ENCODE assay signal across 23 mouse cellular contexts in the genomic region with DNA sequence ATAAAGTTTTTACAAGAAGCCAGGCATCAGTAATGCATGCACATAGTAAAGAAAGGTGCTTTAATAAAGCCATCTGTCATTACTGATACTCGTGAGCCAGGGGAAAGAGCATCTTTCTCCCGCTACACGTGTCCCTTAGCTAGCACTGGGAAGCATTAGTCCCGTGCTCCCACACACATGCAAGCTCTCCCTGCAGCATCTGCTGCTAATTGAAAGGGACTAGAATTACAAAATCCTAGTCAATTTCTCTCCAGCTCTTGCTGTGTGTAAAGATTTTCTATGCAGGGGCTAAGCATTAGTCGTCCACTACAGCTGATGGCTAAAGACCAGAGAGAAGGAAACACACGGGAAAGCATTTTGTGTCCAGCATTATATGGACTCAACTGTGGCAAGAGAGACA.
A peak's percentile ranks its signal among the peaks of the same experiment; 100 is the strongest.
DNase-seq lines count a peak whose midpoint lies in the region; ATAC-seq lines count a peak whose summit lies in the region.
"Had no signal": no experiment of that assay in that cellular context is flagged by ENCODE, and none has a peak within 500 bp of the region (broad histone marks: within the 10 kb centered on the region; RNA-seq: fewer than 3 reads in every experiment).

No protein-coding gene starts in this region.

- no peak overlapping the region for H3K4me2 ChIP-seq in embryonic facial prominence, embryonic 11.5 days (ENCODE audit: low read depth, low read length)
- H3K4me2 ChIP-seq in hindbrain, embryonic 16.5 days (ENCODE audit: low read length) = no peak overlapping the region
- H3K4me2 ChIP-seq in hindbrain, embryonic 14.5 days (replicated peaks) = no peak overlapping the region
- H3K4me2 ChIP-seq: heart, embryonic 11.5 days; hindbrain, embryonic 12.5 days had no signal

- H3K36me3 ChIP-seq in embryonic facial prominence, embryonic 11.5 days (replicated peaks; ENCODE audit: control insufficient read depth, insufficient read depth, low read depth, low read length) = no peaks in the 10 kb centered on the region
- H3K36me3 ChIP-seq in embryonic facial prominence, embryonic 10.5 days (replicated peaks) = no peaks in the 10 kb centered on the region
- H3K36me3 ChIP-seq in hindbrain, embryonic 16.5 days (ENCODE audit: control insufficient read depth, insufficient read depth, low read length) = no peaks in the 10 kb centered on the region
- no peaks in the 10 kb centered on the region for H3K36me3 ChIP-seq in hindbrain, embryonic 14.5 days (replicated peaks; ENCODE audit: control insufficient read depth, insufficient read depth)
- H3K36me3 ChIP-seq: forebrain, embryonic 10.5 days; hindbrain, embryonic 12.5 days had no signal

- 68% methylated on average over 6 of the region's 6 CpGs for WGBS in embryonic facial prominence, embryonic 11.5 days
- WGBS in embryonic facial prominence, embryonic 10.5 days = 74% methylated on average over 6 of the region's 6 CpGs
- 46% methylated on average over 6 of the region's 6 CpGs for WGBS in hindbrain, embryonic 16.5 days
- 53% methylated on average over 6 of the region's 6 CpGs for WGBS in hindbrain, embryonic 14.5 days

- H3K4me3 ChIP-seq in embryonic facial prominence, embryonic 11.5 days (ENCODE audit: low read depth, low read length) = no peak overlapping the region
- no peak overlapping the region for H3K4me3 ChIP-seq in embryonic facial prominence, embryonic 10.5 days
- H3K4me3 ChIP-seq in hindbrain, embryonic 16.5 days (ENCODE audit: low read length) = no peak overlapping the region
- H3K4me3 ChIP-seq in hindbrain, embryonic 14.5 days (replicated peaks; ENCODE audit: low read length) = no peak overlapping the region
- H3K4me3 ChIP-seq: forebrain, embryonic 10.5 days; gastrocnemius, adult 2 months; hindbrain, embryonic 12.5 days had no signal

- no peaks in the 10 kb centered on the region for H3K4me1 ChIP-seq in embryonic facial prominence, embryonic 11.5 days (ENCODE audit: control insufficient read depth, insufficient read depth, low read length)
- no peaks in the 10 kb centered on the region for H3K4me1 ChIP-seq in embryonic facial prominence, embryonic 10.5 days
- no peaks in the 10 kb centered on the region for H3K4me1 ChIP-seq in hindbrain, embryonic 16.5 days (ENCODE audit: control insufficient read depth, insufficient read depth, low read depth, low read length)
- peaks cover 3% of the 10 kb centered on the region; the same call in 1 of the 2 replicates for H3K4me1 ChIP-seq in hindbrain, embryonic 14.5 days (replicated peaks; ENCODE audit: control insufficient read depth, insufficient read depth, low read length)

- H3K9me3 ChIP-seq in embryonic facial prominence, embryonic 11.5 days (replicated peaks; ENCODE audit: control insufficient read depth, low read length) = no peaks in the 10 kb centered on the region
- H3K9me3 ChIP-seq in embryonic facial prominence, embryonic 10.5 days = no peaks in the 10 kb centered on the region
- H3K9me3 ChIP-seq in hindbrain, embryonic 16.5 days (ENCODE audit: control insufficient read depth, low read length) = no peaks in the 10 kb centered on the region
- H3K9me3 ChIP-seq in hindbrain, embryonic 14.5 days (ENCODE audit: control insufficient read depth, low read length) = no peaks in the 10 kb centered on the region
- H3K9me3 ChIP-seq: forebrain, embryonic 10.5 days; hindbrain, embryonic 12.5 days had no signal

- H3K27me3 ChIP-seq in embryonic facial prominence, embryonic 11.5 days (ENCODE audit: control insufficient read depth, insufficient read depth, low read length) = no peaks in the 10 kb centered on the region
- no peaks in the 10 kb centered on the region for H3K27me3 ChIP-seq in embryonic facial prominence, embryonic 10.5 days (replicated peaks; ENCODE audit: low read depth, poor library complexity, severe bottlenecking)
- H3K27me3 ChIP-seq in hindbrain, embryonic 16.5 days (replicated peaks; ENCODE audit: control insufficient read depth, insufficient read depth, low read length) = no peaks in the 10 kb centered on the region
- no peaks in the 10 kb centered on the region for H3K27me3 ChIP-seq in hindbrain, embryonic 14.5 days (ENCODE audit: control insufficient read depth, insufficient read depth, low read length)
- H3K27me3 ChIP-seq: hindbrain, embryonic 12.5 days had no signal

- ATAC-seq in embryonic facial prominence, embryonic 11.5 days (replicated peaks; ENCODE audit: insufficient number of reproducible peaks, low FRiP score, low TSS enrichment, low read depth) = no peak
- 0 out of 2 replicates have a peak, but pooled peaks have one; percentile 24 for ATAC-seq in hindbrain, embryonic 16.5 days
- no peak for ATAC-seq in hindbrain, embryonic 14.5 days (ENCODE audit: low FRiP score)
- ATAC-seq in inflammation-experienced regulatory T-cells, adult 6 months = no peak
- ATAC-seq: activated CD4-positive, CD25-positive, alpha-beta regulatory T cell, adult 4 months; forebrain, embryonic 16.5 days; hindbrain, postnatal 0 days had no signal

- peak; percentile 26 for DNase-seq in embryonic facial prominence, embryonic 11.5 days (ENCODE audit: low spot score)
- DNase-seq in embryonic facial prominence, embryonic 10.5 days (ENCODE audit: low spot score) = no peak
- DNase-seq in hindbrain, embryonic 14.5 days (ENCODE audit: low spot score) = no peak
- peak; percentile 56 for DNase-seq in layer of hippocampus, adult 9-11 months
- no peak for DNase-seq in layer of hippocampus, postnatal 25 days (ENCODE audit: extremely low spot score in 1 of 2, low spot score in 1 of 2)
- peak; percentile 32 for DNase-seq in brain, adult 2 months (ENCODE audit: low read depth, low spot score)
- DNase-seq: adrenal gland, adult 8-10 months; adrenal gland, postnatal 25 days; cerebellum, adult 11 months; cerebellum, adult 2 months; cerebellum, adult 9-11 months; cerebellum, postnatal 25 days; gastrocnemius, adult 2 months; gastrocnemius, postnatal 14 days; heart, adult 11 months had no signal

- H3K27ac ChIP-seq in embryonic facial prominence, embryonic 11.5 days (replicated peaks; ENCODE audit: low read depth, low read length) = no peak overlapping the region
- no peak overlapping the region for H3K27ac ChIP-seq in embryonic facial prominence, embryonic 10.5 days (replicated peaks)
- no peak overlapping the region for H3K27ac ChIP-seq in hindbrain, embryonic 16.5 days (ENCODE audit: low read depth, low read length)
- H3K27ac ChIP-seq in hindbrain, embryonic 14.5 days = no peak overlapping the region
- H3K27ac ChIP-seq: forebrain, embryonic 10.5 days; gastrocnemius, adult 2 months; hindbrain, embryonic 12.5 days; hindbrain, postnatal 0 days had no signal

- H3K9ac ChIP-seq in embryonic facial prominence, embryonic 11.5 days (replicated peaks; ENCODE audit: low read length) = no peak overlapping the region; the same call in 1 of the 2 replicates
- no peak overlapping the region for H3K9ac ChIP-seq in hindbrain, embryonic 16.5 days (ENCODE audit: low read depth, low read length)
- H3K9ac ChIP-seq in hindbrain, embryonic 14.5 days = no peak overlapping the region
- H3K9ac ChIP-seq: hindbrain, embryonic 12.5 days had no signal

Comparison
In these comparisons a context has a peak if more than half of its experiments do, and no peak if none do; other contexts are left out.
1. DNase-seq: peak in embryonic facial prominence, embryonic 11.5 days (single experiment), layer of hippocampus, adult 9-11 months (single experiment) and brain, adult 2 months (single experiment); none in embryonic facial prominence, embryonic 10.5 days (single experiment), hindbrain, embryonic 14.5 days (single experiment) and layer of hippocampus, postnatal 25 days (0 of 2).